Mouse (Mus musculus) E14TG2a.4 (cell line): Measurements from ENCODE around the gene Farp2.

Source experiments
- CTCF ChIP-seq: conservative IDR thresholded peaks from 2 replicates; pipeline ENCODE4 v1.5.1; 2014; ENCODE audit warnings: low read length
- NANOG ChIP-seq: IDR thresholded peaks from 2 replicates; pipeline ENCODE4 v1.6.1; 2014; ENCODE audit warnings: borderline replicate concordance, low read length, mixed read lengths

DNA sequence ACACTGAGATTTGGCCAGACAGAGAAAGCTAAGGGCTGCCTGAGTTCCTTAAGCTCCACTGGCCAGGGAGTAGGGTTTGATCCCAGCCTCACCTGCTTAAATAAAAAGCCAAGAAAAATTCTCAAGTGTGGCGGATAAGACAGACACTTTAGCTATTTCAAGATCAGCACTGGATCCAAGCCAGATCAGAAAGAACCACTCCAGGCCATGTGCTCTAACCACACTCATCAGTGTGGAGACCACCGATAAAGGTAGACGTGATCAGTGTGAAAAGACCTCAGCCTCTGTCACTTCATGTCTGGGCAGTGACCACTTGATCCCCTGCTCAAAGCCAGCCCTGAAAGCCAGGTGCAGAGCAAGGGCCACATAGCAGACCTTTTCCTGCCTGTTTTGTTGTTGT lies 120.8 kb downstream of the Farp2 start:
- TF ChIP-seq CTCF, result no peak
- no peak for TF ChIP-seq NANOG
